Mouse (Mus musculus): ENCODE measurements around the gene Scfd2.
A peak's percentile ranks its signal among the peaks of the same experiment; 100 is the strongest.

Scfd2 gene

GRCm38 (mm10) chr5:74245641-74246145, 285.9 kb downstream of the Scfd2 start:
- no peak for DNase-seq (ENCODE audit: low read depth, low spot score)

- peak; percentile 52 for DNase-seq (ENCODE audit: low read depth, low spot score)
Measured at GRCm38 (mm10) chr5:74244406-74245019, 287.0 kb downstream of the Scfd2 start.

GRCm38 (mm10) chr5:74242654-74243053, 288.9 kb downstream of the Scfd2 start:
- DNase-seq (ENCODE audit: low read depth, low spot score) = no peak

- DNase-seq (ENCODE audit: low read depth, low spot score) = no peak
Measured at GRCm38 (mm10) chr5:74240926-74241680, 290.5 kb downstream of the Scfd2 start.

GRCm38 (mm10) chr5:74240298-74240697, 291.3 kb downstream of the Scfd2 start:
- DNase-seq (ENCODE audit: low read depth, low spot score) = no peak

- no peak for DNase-seq (ENCODE audit: low read depth, low spot score)
Measured at GRCm38 (mm10) chr5:74239369-74239768, 292.2 kb downstream of the Scfd2 start.

- DNase-seq (ENCODE audit: low read depth, low spot score) = no peak
Measured at GRCm38 (mm10) chr5:74233808-74234207, 297.8 kb downstream of the Scfd2 start.

- DNase-seq (ENCODE audit: low read depth, low spot score) = no peak
Measured at GRCm38 (mm10) chr5:74230525-74230924, 301.0 kb downstream of the Scfd2 start.

GRCm38 (mm10) chr5:74229775-74230413, 301.7 kb downstream of the Scfd2 start:
- no peak for DNase-seq (ENCODE audit: low read depth, low spot score)

GRCm38 (mm10) chr5:74228938-74229337, 302.6 kb downstream of the Scfd2 start:
- DNase-seq (ENCODE audit: low read depth, low spot score) = no peak

GRCm38 (mm10) chr5:74227352-74227751, 304.2 kb downstream of the Scfd2 start:
- no peak for DNase-seq (ENCODE audit: low read depth, low spot score)

- DNase-seq (ENCODE audit: low read depth, low spot score) = no peak
Measured at GRCm38 (mm10) chr5:74226183-74226582, 305.4 kb downstream of the Scfd2 start.

GRCm38 (mm10) chr5:74224480-74224879, 307.1 kb downstream of the Scfd2 start:
- no peak for DNase-seq (ENCODE audit: low read depth, low spot score)

- no peak for DNase-seq (ENCODE audit: low read depth, low spot score)
Measured at GRCm38 (mm10) chr5:74222626-74223025, 308.9 kb downstream of the Scfd2 start.

- no peak for DNase-seq (ENCODE audit: low read depth, low spot score)
Measured at GRCm38 (mm10) chr5:74218524-74218923, 313.0 kb downstream of the Scfd2 start.

- no peak for DNase-seq (ENCODE audit: low read depth, low spot score)
Measured at GRCm38 (mm10) chr5:74215125-74215524, 316.4 kb downstream of the Scfd2 start.

GRCm38 (mm10) chr5:74214501-74215110, 317.0 kb downstream of the Scfd2 start:
- DNase-seq (ENCODE audit: low read depth, low spot score) = peak; percentile 68

GRCm38 (mm10) chr5:74211346-74211745, 320.2 kb downstream of the Scfd2 start:
- no peak for DNase-seq (ENCODE audit: low read depth, low spot score)

- DNase-seq (ENCODE audit: low read depth, low spot score) = no peak
Measured at GRCm38 (mm10) chr5:74209640-74210039, 321.9 kb downstream of the Scfd2 start.

GRCm38 (mm10) chr5:74208438-74208837, 323.1 kb downstream of the Scfd2 start:
- DNase-seq (ENCODE audit: low read depth, low spot score) = no peak

GRCm38 (mm10) chr5:74207209-74207608, 324.4 kb downstream of the Scfd2 start:
- no peak for DNase-seq (ENCODE audit: low read depth, low spot score)

GRCm38 (mm10) chr5:74206649-74207048, 324.9 kb downstream of the Scfd2 start:
- DNase-seq (ENCODE audit: low read depth, low spot score) = no peak

All from mesoderm, embryonic 11.5 days (tissue).